Mouse (Mus musculus) ES-Bruce4 (cell line): ENCODE measurements around the gene Cntrl.

Experiments used
- CTCF ChIP-seq: IDR thresholded peaks from one replicate; pipeline ENCODE4 v1.8.1; 2011; ENCODE audit warnings: low read depth, low read length
- EP300 ChIP-seq: IDR thresholded peaks from 2 replicates; pipeline ENCODE4 v1.6.1; 2011; ENCODE audit warnings: low read depth, low read length; ENCODE audit not compliant: insufficient read depth
- POLR2A ChIP-seq: IDR thresholded peaks from one replicate; pipeline ENCODE4 v1.8.1; 2011; ENCODE audit warnings: low read length; ENCODE audit not compliant: insufficient read depth

DNA sequence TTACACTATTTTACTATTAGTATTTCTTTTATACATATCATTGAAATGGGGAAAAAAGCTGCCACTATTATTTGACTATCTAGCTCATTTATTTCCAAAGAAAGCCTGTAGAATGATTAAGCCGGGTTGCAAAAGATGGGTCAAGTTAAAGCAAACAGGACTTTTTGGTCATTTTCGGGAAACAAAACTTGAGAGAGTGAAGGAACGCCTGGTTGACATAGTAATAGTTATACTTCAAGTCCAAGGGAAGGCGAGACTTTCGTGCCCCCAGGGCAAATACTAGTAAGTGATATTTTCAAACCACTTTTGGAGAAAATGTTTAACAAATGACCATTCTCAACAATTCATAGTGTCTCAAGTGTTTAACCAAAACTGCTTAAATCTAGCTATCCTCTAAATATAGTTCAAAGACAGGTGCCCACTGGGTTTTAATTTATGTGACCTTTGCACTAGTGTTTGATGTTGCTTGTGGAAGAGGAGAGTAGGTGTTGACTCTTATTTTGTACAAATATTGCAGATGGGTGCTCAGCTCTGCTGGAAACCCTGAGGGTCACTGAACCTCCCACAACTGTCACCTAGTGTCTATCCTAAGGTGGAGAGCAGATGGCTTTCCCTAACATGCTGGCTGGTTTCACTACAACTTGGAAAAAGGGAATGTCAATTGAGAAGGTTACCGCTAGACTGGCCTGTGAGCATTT lies 45.8 kb upstream of the Cntrl start:
- TF ChIP-seq CTCF (no peak), POLR2A (no peak), EP300 (no peak)
